Mouse (Mus musculus) naive thymus-derived CD4-positive, alpha-beta T cell, adult 2 months (primary cell): ENCODE data around the gene Adgb.
A peak's percentile ranks its signal among the peaks of the same experiment; 100 is the strongest.
"Not testable (repeated sequence)": the region's sequence is repeated elsewhere in the genome, so short reads cannot be mapped to it uniquely, and the experiment has no call there.

Source experiments
- DNase-seq: peaks from one replicate; pipeline ENCODE4 v3.0.0-alpha.2; 2011; ENCODE audit warnings: low read depth

Adgb gene

GRCm38 (mm10) chr10:10471961-10472610, at the start of gene Adgb:
Adgb (minus strand) TSS chr10:10472326.
- DNase-seq, result no peak

- DNase-seq, result no peak
Measured at GRCm38 (mm10) chr10:10480139-10480538, 8.0 kb upstream of the Adgb start.

GRCm38 (mm10) chr10:10477429-10477828, 5.3 kb upstream of the Adgb start:
- not testable (repeated sequence) for DNase-seq

GRCm38 (mm10) chr10:10476956-10477355, 4.8 kb upstream of the Adgb start:
- no peak for DNase-seq

- DNase-seq, result no peak
Measured at GRCm38 (mm10) chr10:10476549-10476948, 4.4 kb upstream of the Adgb start.

- no peak for DNase-seq
Measured at GRCm38 (mm10) chr10:10468699-10469547, 3.2 kb downstream of the Adgb start.

- DNase-seq, result no peak
Measured at GRCm38 (mm10) chr10:10460113-10460512, 12.0 kb downstream of the Adgb start.

- DNase-seq, result no peak
Measured at GRCm38 (mm10) chr10:10456991-10457390, 15.1 kb downstream of the Adgb start.

GRCm38 (mm10) chr10:10449067-10449466, 23.1 kb downstream of the Adgb start:
- DNase-seq, result no peak

- DNase-seq, result no peak
Measured at GRCm38 (mm10) chr10:10444841-10445466, 27.2 kb downstream of the Adgb start.

GRCm38 (mm10) chr10:10443558-10443957, 28.6 kb downstream of the Adgb start:
- DNase-seq, result no peak

- no peak for DNase-seq
Measured at GRCm38 (mm10) chr10:10435014-10435413, 37.1 kb downstream of the Adgb start.

GRCm38 (mm10) chr10:10429635-10430034, 42.5 kb downstream of the Adgb start:
- no peak for DNase-seq

- DNase-seq, result no peak
Measured at GRCm38 (mm10) chr10:10429032-10429431, 43.1 kb downstream of the Adgb start.

GRCm38 (mm10) chr10:10424383-10424782, 47.7 kb downstream of the Adgb start:
- DNase-seq, result no peak

- DNase-seq, result no peak
Measured at GRCm38 (mm10) chr10:10411046-10411445, 61.1 kb downstream of the Adgb start.

- DNase-seq, result peak; percentile 10
Measured at GRCm38 (mm10) chr10:10408166-10408565, 64.0 kb downstream of the Adgb start.

- DNase-seq, result peak; percentile 13
Measured at GRCm38 (mm10) chr10:10395784-10396481, 76.2 kb downstream of the Adgb start.

GRCm38 (mm10) chr10:10374629-10375028, 97.5 kb downstream of the Adgb start:
- DNase-seq, result no peak

GRCm38 (mm10) chr10:10364025-10364424, 108.1 kb downstream of the Adgb start:
- no peak for DNase-seq

GRCm38 (mm10) chr10:10355605-10356227, 116.4 kb downstream of the Adgb start:
- DNase-seq, result peak; percentile 20

- DNase-seq, result no peak
Measured at GRCm38 (mm10) chr10:10352184-10352583, 119.9 kb downstream of the Adgb start.
